Mouse (Mus musculus): ENCODE measurements around the gene Myom1. TPM values are rescaled to one million over a fixed set of nuclear protein-coding genes. Genes with fewer than 3 reads are reported as not detected.

Myom1 gene
- total RNA-seq, 2 experiments from 2014 or later: 917 to 927 TPM

- DNase-seq (ENCODE audit: low spot score in 2 of 2): no peak
These were observed 12.5 kb downstream of the Myom1 start for GRCm38 (mm10) chr17:71014911-71015310.

GRCm38 (mm10) chr17:71017457-71017998 is 15.1 kb downstream of the Myom1 start:
- no peak for DNase-seq (ENCODE audit: low spot score in 2 of 2)

- DNase-seq (ENCODE audit: low spot score in 2 of 2): no peak
These were observed 15.7 kb downstream of the Myom1 start for GRCm38 (mm10) chr17:71018151-71018550.

GRCm38 (mm10) chr17:71018616-71019308 is 16.3 kb downstream of the Myom1 start:
- no peak for DNase-seq (ENCODE audit: low spot score in 2 of 2)

- no peak for DNase-seq (ENCODE audit: low spot score in 2 of 2)
These were observed 16.8 kb downstream of the Myom1 start for GRCm38 (mm10) chr17:71019309-71019655.

GRCm38 (mm10) chr17:71019860-71020259 is 17.4 kb downstream of the Myom1 start:
- no peak for DNase-seq (ENCODE audit: low spot score in 2 of 2)

GRCm38 (mm10) chr17:71022841-71023240 is 20.4 kb downstream of the Myom1 start:
- no peak for DNase-seq (ENCODE audit: low spot score in 2 of 2)

GRCm38 (mm10) chr17:71024071-71024470 is 21.6 kb downstream of the Myom1 start:
- no peak for DNase-seq (ENCODE audit: low spot score in 2 of 2)

- DNase-seq (ENCODE audit: low spot score in 2 of 2): no peak
These were observed 23.5 kb downstream of the Myom1 start for GRCm38 (mm10) chr17:71025922-71026321.

GRCm38 (mm10) chr17:71027186-71027585 is 24.8 kb downstream of the Myom1 start:
- DNase-seq (ENCODE audit: low spot score in 2 of 2): no peak

GRCm38 (mm10) chr17:71032719-71033118 is 30.3 kb downstream of the Myom1 start:
- DNase-seq (ENCODE audit: low spot score in 2 of 2): no peak

- peak in 1 of 2 experiments; percentile 8 for DNase-seq (ENCODE audit: low spot score in 2 of 2)
These were observed 32.0 kb downstream of the Myom1 start for GRCm38 (mm10) chr17:71034472-71034871.

GRCm38 (mm10) chr17:71037188-71037587 is 34.8 kb downstream of the Myom1 start:
- no peak for DNase-seq (ENCODE audit: low spot score in 2 of 2)

- DNase-seq (ENCODE audit: low spot score in 2 of 2): peak in 1 of 2 experiments; percentile 53
These were observed 36.4 kb downstream of the Myom1 start for GRCm38 (mm10) chr17:71038812-71039211.

- DNase-seq (ENCODE audit: low spot score in 2 of 2): peak in 1 of 2 experiments; percentile 30
These were observed 37.6 kb downstream of the Myom1 start for GRCm38 (mm10) chr17:71039851-71040581.

- DNase-seq (ENCODE audit: low spot score in 2 of 2): no peak
These were observed 38.1 kb downstream of the Myom1 start for GRCm38 (mm10) chr17:71040582-71040880.

GRCm38 (mm10) chr17:71042645-71043044 is 40.2 kb downstream of the Myom1 start:
- no peak for DNase-seq (ENCODE audit: low spot score in 2 of 2)

GRCm38 (mm10) chr17:71045591-71045990 is 43.2 kb downstream of the Myom1 start:
- no peak for DNase-seq (ENCODE audit: low spot score in 2 of 2)

- DNase-seq (ENCODE audit: low spot score in 2 of 2): no peak
These were observed 44.4 kb downstream of the Myom1 start for GRCm38 (mm10) chr17:71046856-71047255.

GRCm38 (mm10) chr17:71049292-71049691 is 46.9 kb downstream of the Myom1 start:
- DNase-seq (ENCODE audit: low spot score in 2 of 2): no peak

GRCm38 (mm10) chr17:71053134-71053708 is 50.8 kb downstream of the Myom1 start:
- no peak for DNase-seq (ENCODE audit: low spot score in 2 of 2)

GRCm38 (mm10) chr17:71055203-71055894 is 52.9 kb downstream of the Myom1 start:
- no peak for DNase-seq (ENCODE audit: low spot score in 2 of 2)
